Mouse (Mus musculus): ENCODE measurements around the gene Spag7.

DNA sequence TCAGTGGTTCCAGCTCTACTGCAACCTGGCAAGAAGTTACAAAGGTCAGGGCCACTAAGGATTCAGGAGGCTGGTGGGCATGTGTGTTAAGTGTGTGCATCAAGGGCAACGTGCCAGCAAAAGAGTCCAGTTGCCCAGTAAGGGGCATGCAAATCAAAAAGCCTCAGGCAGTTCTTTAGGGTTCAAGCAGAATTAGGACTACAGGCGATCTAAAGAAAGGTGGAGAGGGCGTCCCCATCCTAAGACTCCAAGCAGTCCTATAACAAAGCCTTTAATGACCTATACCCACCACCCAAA is 23.0 kb downstream of the Spag7 start:
- TF ChIP-seq CTCF (IDR thresholded peaks at IDR 0.05; ENCODE audit: extremely low read depth, insufficient read depth, insufficient read length, insufficient replicate concordance) = no peak
- no peak for TF ChIP-seq POLR2A (IDR thresholded peaks at IDR 0.05; ENCODE audit: low read depth, low read length)
